Mouse (Mus musculus): ENCODE data around the gene Exoc6. TPM values are rescaled to one million over a fixed set of nuclear protein-coding genes. Genes with fewer than 3 reads are reported as not detected.

Exoc6 gene
- total RNA-seq, 1 experiment from 2014 or later, result 69.9 TPM

- peak; percentile 69 for ATAC-seq (ENCODE audit: extremely low read depth, insufficient number of reproducible peaks, low FRiP score, poor library complexity, severe bottlenecking)
These were observed 11.1 kb downstream of the Exoc6 start for GRCm38 (mm10) chr19:37561106-37561892.

GRCm38 (mm10) chr19:37563763-37564162 is 13.5 kb downstream of the Exoc6 start:
- ATAC-seq (ENCODE audit: extremely low read depth, insufficient number of reproducible peaks, low FRiP score, poor library complexity, severe bottlenecking), result 0 out of 2 replicates have a peak, but pooled peaks have one; percentile 40

- ATAC-seq (ENCODE audit: extremely low read depth, insufficient number of reproducible peaks, low FRiP score, poor library complexity, severe bottlenecking), result no peak
These were observed 15.6 kb downstream of the Exoc6 start for GRCm38 (mm10) chr19:37565806-37566205.

GRCm38 (mm10) chr19:37569186-37569754 is 19.1 kb downstream of the Exoc6 start:
- ATAC-seq (ENCODE audit: extremely low read depth, insufficient number of reproducible peaks, low FRiP score, poor library complexity, severe bottlenecking), result no peak

- no peak for ATAC-seq (ENCODE audit: extremely low read depth, insufficient number of reproducible peaks, low FRiP score, poor library complexity, severe bottlenecking)
These were observed 20.9 kb downstream of the Exoc6 start for GRCm38 (mm10) chr19:37570966-37571718.

GRCm38 (mm10) chr19:37574802-37575201 is 24.6 kb downstream of the Exoc6 start:
- ATAC-seq (ENCODE audit: extremely low read depth, insufficient number of reproducible peaks, low FRiP score, poor library complexity, severe bottlenecking), result no peak

GRCm38 (mm10) chr19:37579607-37580006 is 29.4 kb downstream of the Exoc6 start:
- no peak for ATAC-seq (ENCODE audit: extremely low read depth, insufficient number of reproducible peaks, low FRiP score, poor library complexity, severe bottlenecking)

- ATAC-seq (ENCODE audit: extremely low read depth, insufficient number of reproducible peaks, low FRiP score, poor library complexity, severe bottlenecking), result no peak
These were observed 30.2 kb downstream of the Exoc6 start for GRCm38 (mm10) chr19:37580438-37580837.

GRCm38 (mm10) chr19:37585210-37585609 is 35.0 kb downstream of the Exoc6 start:
- no peak for ATAC-seq (ENCODE audit: extremely low read depth, insufficient number of reproducible peaks, low FRiP score, poor library complexity, severe bottlenecking)

GRCm38 (mm10) chr19:37585684-37586083 is 35.5 kb downstream of the Exoc6 start:
- ATAC-seq (ENCODE audit: extremely low read depth, insufficient number of reproducible peaks, low FRiP score, poor library complexity, severe bottlenecking), result no peak

- ATAC-seq (ENCODE audit: extremely low read depth, insufficient number of reproducible peaks, low FRiP score, poor library complexity, severe bottlenecking), result no peak
These were observed 40.3 kb downstream of the Exoc6 start for GRCm38 (mm10) chr19:37590544-37590943.

- no peak for ATAC-seq (ENCODE audit: extremely low read depth, insufficient number of reproducible peaks, low FRiP score, poor library complexity, severe bottlenecking)
These were observed 52.0 kb downstream of the Exoc6 start for GRCm38 (mm10) chr19:37601968-37602848.

GRCm38 (mm10) chr19:37609991-37610390 is 59.8 kb downstream of the Exoc6 start:
- no peak for ATAC-seq (ENCODE audit: extremely low read depth, insufficient number of reproducible peaks, low FRiP score, poor library complexity, severe bottlenecking)

- no peak for ATAC-seq (ENCODE audit: extremely low read depth, insufficient number of reproducible peaks, low FRiP score, poor library complexity, severe bottlenecking)
These were observed 62.7 kb downstream of the Exoc6 start for GRCm38 (mm10) chr19:37612893-37613292.

- no peak for ATAC-seq (ENCODE audit: extremely low read depth, insufficient number of reproducible peaks, low FRiP score, poor library complexity, severe bottlenecking)
These were observed 64.9 kb downstream of the Exoc6 start for GRCm38 (mm10) chr19:37615039-37615630.

GRCm38 (mm10) chr19:37647994-37648393 is 97.8 kb downstream of the Exoc6 start:
- no peak for ATAC-seq (ENCODE audit: extremely low read depth, insufficient number of reproducible peaks, low FRiP score, poor library complexity, severe bottlenecking)

GRCm38 (mm10) chr19:37650526-37650925 is 100.3 kb downstream of the Exoc6 start:
- no peak for ATAC-seq (ENCODE audit: extremely low read depth, insufficient number of reproducible peaks, low FRiP score, poor library complexity, severe bottlenecking)

- no peak for ATAC-seq (ENCODE audit: extremely low read depth, insufficient number of reproducible peaks, low FRiP score, poor library complexity, severe bottlenecking)
These were observed 103.8 kb downstream of the Exoc6 start for GRCm38 (mm10) chr19:37654012-37654411.

GRCm38 (mm10) chr19:37656441-37656840 is 106.2 kb downstream of the Exoc6 start:
- ATAC-seq (ENCODE audit: extremely low read depth, insufficient number of reproducible peaks, low FRiP score, poor library complexity, severe bottlenecking), result no peak

All from neutrophil, adult 5-6 weeks (primary cell).